Mouse (Mus musculus) embryonic facial prominence, embryonic 10.5 days (tissue): ENCODE measurements at regions not wholly inside any gene's neighbourhood (a gene's known extent, or its start where the extent isn't known, plus 50 kb on each side); places are given as distances from the start of the nearest gene placed in this dataset.

ENCODE experiments used
- DNase-seq: peaks from one replicate; pipeline ENCODE4 v3.0.0-alpha.2; 2017; ENCODE audit warnings: low spot score
- H3K27ac ChIP-seq: fragments of 300-500 bp; sonication (generic); replicated peaks from 2 replicates; pipeline ENCODE4 v1.5.1; 2016; ENCODE audit warnings: mild to moderate bottlenecking
- H3K27me3 ChIP-seq: fragments of 300-500 bp; sonication (generic); replicated peaks from 2 replicates; pipeline ENCODE4 v1.6.1; 2016; ENCODE audit warnings: low read depth, mild to moderate bottlenecking; ENCODE audit not compliant: poor library complexity, severe bottlenecking
- H3K36me3 ChIP-seq: fragments of 300-500 bp; sonication (generic); replicated peaks from 2 replicates; pipeline ENCODE4 v1.6.1; 2016; ENCODE audit warnings: mild to moderate bottlenecking, moderate library complexity
- H3K4me1 ChIP-seq: fragments of 300-500 bp; sonication (generic); 2 replicates; pipeline ENCODE4 v1.6.1; 2016
- H3K4me3 ChIP-seq: fragments of 300-500 bp; sonication (generic); 2 replicates; pipeline ENCODE4 v1.5.1; 2016; ENCODE audit warnings: mild to moderate bottlenecking, moderate library complexity
- H3K9me3 ChIP-seq: fragments of 300-500 bp; sonication (generic); 2 replicates; pipeline ENCODE4 v1.6.1; 2016; ENCODE audit warnings: mild to moderate bottlenecking
- WGBS: fragments of 180-500 bp; shearing (Covaris S2); methylation state at CpG from one replicate; pipeline ENCODE4 v1.1.7; 2016; 5-methylcytosine and 5-hydroxymethylcytosine counted together

DNA sequence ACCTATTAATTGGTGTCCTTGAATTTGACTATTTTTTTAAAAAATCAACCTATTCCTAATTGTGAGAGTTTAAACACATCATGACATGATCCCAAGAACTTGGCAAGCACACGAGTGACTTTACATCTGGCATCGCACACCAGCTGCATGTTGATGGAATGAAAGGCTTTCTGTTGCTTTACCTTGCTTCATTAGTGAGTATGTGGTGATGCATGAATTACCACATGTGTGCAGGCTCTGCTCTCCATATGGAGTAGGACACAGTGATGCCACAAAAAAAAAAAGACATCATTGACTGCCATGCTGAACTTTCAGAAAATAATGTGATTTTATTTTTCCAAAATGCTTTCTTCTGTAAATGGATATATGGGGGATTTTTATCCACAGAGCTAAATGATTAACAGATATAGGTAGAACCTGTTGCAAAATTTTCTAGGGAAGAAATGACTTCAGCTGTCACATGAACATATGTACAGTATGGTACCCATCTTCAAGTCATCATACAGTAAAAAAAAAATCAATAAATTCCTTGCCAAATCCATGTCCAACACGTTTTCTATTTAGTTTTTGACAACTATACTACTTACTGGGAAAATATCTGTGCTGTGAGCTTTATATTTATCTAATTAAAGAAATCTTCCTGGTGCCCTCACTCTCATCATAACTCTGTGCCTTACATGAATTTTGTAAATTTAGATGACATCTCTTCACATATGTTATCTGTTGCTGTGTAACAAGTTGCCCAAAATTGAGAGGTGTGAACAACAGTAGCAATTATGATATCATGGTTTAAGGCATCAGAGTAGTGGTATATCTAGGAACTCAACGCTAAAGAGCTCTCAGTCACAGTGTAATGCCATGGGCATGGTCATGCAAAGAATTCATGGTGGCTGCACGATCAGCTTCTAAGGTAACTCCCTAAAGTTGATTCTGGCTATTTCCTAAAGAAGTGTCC, 84.0 kb upstream of the Arrdc3 start:
- H3K4me3 ChIP-seq = no peak overlapping the region
- H3K36me3 ChIP-seq = no peaks in the 10 kb centered on the region
- no peak for DNase-seq
- 87% methylated on average over 5 of the region's 5 CpGs for WGBS
- H3K9me3 ChIP-seq = no peaks in the 10 kb centered on the region
- H3K4me1 ChIP-seq = no peaks in the 10 kb centered on the region
- H3K27ac ChIP-seq = no peak overlapping the region
- H3K27me3 ChIP-seq = no peaks in the 10 kb centered on the region

DNA sequence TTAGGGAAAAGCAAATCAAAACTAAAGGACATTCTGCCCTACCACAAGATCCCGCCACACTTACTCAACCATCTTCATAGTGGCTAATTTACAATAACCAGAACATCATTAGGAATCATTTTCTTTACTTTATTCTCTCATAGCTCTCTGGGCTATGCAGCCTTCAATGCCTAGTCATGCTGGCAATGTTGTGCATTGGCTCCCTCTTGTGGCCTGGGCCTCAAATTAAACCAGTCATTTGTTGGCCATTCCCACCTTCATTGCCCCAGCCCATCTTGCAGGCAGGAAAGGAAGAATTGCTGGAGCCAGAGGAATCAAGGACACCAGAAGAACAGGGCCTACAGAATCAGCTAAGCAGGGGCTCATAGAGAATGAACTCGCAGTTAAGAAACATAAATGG, 77.0 kb upstream of the Arrdc3 start:
- no peak overlapping the region for H3K27ac ChIP-seq
- peak; percentile 67 for DNase-seq
- H3K4me1 ChIP-seq = no peaks in the 10 kb centered on the region
- no peaks in the 10 kb centered on the region for H3K27me3 ChIP-seq
- no peaks in the 10 kb centered on the region for H3K36me3 ChIP-seq
- H3K4me3 ChIP-seq = no peak overlapping the region
- H3K9me3 ChIP-seq = no peaks in the 10 kb centered on the region
- WGBS = 43% methylated on average over 2 of the region's 2 CpGs

GRCm38 (mm10) chr13:80827037-80827471, 56.1 kb upstream of the Arrdc3 start:
- Histone ChIP-seq H3K27me3 (no peaks in the 10 kb centered on the region), H3K4me3 (no peak overlapping the region), H3K27ac (no peak overlapping the region), H3K36me3 (no peaks in the 10 kb centered on the region), H3K4me1 (no peaks in the 10 kb centered on the region), H3K9me3 (no peaks in the 10 kb centered on the region)
- no peak for DNase-seq
